Mouse (Mus musculus): Measurements from ENCODE around the gene Ctrl.

Ctrl gene

DNA sequence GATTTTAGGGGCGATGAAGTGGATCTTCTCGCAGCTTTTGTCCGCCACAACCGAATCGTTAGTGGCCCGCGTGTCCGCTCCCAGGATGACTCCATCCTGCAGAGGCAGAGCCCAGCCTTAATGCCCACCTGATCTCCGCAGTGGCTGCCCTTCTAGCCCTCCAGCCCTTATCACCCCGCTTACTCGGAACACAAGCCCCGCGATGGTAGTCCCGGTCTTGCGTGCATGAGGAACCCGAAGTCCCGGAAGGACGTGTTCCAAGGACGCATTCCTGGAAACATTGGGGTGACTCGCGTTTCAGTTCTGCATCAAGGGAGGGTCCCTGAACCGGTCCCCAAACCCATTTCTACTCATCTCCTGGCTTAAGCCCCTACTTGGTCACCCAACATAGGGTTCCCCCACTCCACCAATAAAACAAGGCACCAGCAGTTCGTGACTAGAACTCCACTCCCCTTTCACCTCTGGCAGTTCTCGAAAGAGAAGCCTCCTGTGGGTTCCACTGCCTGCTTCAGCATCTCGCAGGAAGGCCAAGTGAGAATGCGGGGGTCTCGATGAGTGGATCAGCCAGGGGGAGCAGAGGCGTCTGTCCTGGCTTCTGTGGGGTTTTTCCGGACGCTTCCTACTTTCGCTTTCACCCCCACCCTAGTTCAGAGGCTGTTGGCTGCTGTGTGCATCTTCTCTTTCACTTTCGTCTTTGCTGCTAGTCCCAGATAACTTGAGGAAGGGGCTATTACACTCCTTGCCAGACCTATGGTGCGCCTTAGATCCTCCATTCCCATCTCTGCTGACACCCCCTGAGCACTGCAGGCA lies 4.0 kb upstream of the Ctrl start:
- DNase-seq (ENCODE audit: low spot score in 2 of 2), result peak; percentile 67 to 70

DNA sequence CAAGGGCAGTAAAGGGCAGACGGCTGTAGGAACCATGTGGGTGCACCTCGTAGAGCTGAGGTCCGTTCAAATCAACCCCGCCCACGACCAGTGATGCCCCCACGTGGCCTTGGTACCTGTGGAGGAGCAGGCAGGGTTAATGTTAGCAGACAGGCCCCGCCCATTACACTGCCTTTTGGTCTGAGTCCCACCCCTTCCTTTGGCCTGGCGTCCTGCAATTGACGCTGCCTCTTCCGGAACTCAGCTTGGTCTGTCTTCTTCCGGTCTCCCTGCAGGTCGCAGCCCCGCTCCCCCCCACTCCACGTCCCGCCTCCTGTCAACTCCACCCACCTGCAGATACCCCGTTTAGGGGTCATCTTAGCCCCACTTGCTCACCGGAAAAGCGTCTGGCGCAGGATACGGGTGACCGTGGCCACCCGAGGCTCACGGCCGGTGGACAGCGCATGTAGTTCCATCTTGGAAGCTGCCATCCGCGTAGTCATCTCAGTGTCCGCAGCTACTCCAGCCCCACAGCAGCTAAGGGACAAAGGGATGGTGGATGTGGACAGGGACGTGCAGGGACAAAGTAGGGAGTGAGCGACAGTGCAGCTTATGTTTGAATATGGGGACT lies 3.3 kb upstream of the Ctrl start:
- DNase-seq (ENCODE audit: low spot score in 2 of 2), result peak; percentile 91

DNA sequence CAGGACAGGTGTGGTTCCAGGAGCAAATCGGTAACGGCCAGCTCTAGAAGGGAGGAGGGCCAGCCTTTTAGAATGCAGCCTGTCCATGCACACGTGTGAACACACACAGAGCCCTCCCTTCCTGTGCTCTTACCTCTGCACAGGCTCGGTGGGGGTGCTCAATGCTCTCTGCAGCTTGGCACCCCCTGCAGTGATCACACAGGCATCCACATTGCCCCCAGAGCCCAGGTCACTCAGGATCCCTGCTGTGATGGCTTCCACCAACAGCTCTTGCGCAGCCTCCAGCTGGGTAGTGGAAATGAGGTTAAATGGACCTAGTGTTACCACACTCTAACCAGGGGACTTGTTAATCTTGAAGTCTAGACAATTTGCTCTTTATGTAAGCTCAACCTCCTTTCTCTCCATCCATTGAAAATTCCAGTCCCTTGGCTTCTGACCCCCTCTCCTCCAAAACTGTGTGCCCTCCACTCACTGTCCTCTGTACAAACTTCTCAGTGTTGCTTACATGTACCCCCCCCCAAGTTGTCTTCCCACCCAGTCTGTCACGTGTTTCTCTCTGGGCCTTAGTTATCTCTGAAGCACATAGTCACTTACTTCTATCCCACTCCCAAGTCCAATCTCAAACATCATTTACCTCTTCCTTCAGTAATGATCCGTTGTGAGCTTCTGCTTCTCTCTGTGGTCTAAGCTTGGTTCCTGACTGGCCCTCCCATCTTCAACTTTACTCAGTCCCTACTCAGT lies 2.4 kb upstream of the Ctrl start:
- no peak for DNase-seq (ENCODE audit: low spot score in 2 of 2)

DNA sequence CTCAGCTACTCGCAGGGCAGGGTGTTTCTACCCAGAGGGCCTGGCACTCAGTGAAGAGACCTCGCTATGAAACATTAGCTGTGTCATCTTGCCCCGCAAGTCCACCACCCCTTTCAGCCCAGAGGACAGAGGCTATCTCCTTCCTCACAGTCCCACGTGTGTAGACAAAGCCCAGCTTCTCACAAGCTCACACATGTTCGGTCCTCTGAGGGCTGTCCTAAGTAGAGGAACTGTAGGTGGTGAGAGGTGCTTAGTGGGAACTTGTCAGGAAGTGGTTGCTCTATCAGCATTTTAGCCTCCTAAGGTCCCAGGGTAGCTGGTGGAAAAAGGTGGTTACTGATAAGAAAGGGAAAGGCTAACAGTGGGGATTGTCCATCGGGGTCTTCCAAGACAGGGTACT lies 1.4 kb upstream of the Ctrl start:
- no peak for DNase-seq (ENCODE audit: low spot score in 2 of 2)

DNA sequence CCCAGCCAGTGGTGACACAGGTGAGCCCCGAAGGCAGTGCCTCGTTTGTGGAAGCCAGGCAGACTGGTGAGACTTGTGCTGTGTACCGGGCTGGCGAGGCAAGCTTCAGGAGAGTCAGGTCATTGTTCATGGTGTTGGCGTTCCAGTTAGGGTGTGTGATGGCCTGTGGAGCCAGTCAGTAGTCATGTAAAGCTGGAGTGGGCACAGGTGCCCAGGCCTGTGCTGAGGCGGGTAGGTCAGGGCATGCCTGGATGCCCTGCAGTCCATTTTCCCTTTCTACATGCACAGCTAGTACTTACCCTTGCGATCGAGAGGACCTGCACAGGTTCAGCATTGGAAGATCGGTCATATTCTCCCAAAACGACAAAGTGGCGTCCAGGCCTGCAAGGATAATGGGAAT lies 1.1 kb downstream of the Ctrl start:
- no peak for DNase-seq (ENCODE audit: low spot score in 2 of 2)

DNA sequence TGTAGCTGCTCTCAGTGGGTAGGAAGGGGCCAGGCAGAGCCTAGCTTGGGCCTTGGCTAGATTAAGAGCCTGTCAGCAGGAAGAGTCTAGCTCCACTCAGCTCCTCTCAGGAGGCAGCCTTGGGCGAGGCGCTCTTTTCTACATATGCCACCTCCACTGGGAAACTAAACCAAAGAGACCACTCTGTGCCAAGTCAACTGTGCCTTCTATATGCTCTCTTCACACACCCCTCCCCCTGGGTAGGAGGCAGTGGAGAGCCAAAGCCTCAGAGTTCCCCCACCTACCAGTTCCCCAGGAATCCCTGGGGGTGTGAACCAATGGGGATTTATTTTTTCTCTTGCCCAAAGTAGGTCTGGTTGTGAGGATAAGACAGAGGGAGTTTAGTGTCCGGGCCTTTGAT lies 2.4 kb downstream of the Ctrl start:
- no peak for DNase-seq (ENCODE audit: low spot score in 2 of 2)

DNA sequence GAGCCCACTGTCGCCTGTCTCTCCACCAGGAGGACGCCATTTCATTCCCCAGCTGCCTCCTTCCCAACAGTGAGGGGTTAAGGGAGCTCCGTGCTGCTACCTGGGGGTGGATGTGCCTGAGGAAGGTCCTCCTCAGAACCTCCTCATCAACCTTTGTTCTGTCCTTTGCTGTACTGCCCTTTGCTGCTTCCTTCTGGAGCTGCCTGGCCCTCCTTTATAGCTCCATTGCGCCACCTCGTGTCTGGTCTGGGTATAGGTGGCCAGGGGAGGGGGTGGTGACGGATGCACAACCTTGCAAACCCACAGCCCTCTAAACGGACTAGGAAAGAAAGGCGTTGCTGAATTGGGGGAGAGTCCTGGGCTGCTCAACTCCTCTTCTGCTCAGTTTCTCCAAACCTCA lies 3.1 kb downstream of the Ctrl start:
- peak; percentile 73 to 78 for DNase-seq (ENCODE audit: low spot score in 2 of 2)

DNA sequence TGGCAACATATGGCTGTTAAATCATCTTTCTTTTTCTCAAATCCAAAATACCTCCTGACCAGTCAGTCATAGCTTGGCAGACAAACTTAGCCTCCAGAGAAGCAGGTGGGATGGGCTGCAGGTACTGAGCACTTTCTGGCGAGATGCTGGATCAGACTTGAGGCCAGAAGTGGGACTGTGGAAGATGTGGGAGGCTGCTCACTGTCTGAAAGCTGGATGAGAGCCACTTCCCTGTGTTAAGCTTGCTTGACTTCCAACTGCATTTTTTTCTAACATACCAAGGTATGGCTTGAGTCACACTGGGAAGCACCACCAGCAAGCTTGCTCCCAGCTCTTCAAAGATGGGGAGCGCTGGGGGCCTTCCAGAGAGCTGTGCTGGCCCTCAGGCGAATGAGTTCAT lies 8.5 kb downstream of the Ctrl start:
- DNase-seq (ENCODE audit: low spot score in 2 of 2), result no peak

DNA sequence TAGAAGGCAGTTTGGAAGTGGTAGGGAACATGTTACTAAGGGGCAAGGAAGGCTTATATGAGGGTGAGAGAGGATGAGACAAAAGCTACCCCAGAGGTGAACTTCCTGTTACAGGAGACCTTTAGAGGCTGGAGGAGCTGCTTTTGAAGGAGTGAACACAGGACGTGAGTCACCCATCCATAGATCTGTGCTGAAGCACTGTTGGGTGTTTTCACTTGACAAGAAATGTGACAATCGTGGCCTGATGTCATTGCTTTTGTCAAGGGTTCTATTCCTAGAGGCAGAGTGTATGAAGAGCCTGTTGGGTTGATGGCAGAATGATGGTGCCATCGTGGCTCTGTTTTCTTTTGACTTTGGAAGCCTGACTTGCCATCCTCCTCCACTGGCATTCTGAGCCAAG lies 14.3 kb downstream of the Ctrl start:
- no peak for DNase-seq (ENCODE audit: low spot score in 2 of 2)

DNA sequence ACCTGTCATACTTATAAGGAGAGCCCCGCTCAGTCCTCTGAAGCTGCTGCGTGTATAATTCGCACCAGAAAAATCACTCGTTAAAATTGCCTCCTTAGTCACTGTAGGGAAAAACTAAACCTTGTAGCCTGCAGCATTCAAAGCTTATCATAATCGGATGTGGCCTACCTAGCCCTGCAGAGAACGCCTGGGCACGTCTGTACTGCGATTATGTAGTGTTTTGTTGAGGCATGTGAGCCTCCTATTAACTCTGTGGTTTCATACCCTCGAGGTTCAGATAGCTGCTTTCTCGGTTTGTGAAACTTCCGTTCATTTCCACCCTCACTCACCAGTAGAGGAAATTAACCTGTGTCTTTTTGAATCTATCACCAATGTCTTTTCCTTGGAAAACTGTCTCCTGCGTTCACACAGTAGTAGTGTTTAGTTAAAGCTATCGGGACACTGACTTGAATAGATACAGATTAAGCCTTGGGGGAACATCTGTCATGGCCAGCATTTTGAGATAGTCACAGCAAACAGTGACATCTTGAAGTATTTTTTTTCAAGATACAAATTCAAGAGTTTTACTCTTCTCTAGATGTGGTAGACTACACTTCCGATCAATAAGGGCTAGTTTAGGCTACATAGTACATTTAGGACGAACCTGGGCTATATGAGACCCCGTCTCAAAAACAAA lies 32.6 kb downstream of the Ctrl start:
- DNase-seq (ENCODE audit: low spot score in 2 of 2), result peak in 1 of 2 experiments; percentile 25

DNA sequence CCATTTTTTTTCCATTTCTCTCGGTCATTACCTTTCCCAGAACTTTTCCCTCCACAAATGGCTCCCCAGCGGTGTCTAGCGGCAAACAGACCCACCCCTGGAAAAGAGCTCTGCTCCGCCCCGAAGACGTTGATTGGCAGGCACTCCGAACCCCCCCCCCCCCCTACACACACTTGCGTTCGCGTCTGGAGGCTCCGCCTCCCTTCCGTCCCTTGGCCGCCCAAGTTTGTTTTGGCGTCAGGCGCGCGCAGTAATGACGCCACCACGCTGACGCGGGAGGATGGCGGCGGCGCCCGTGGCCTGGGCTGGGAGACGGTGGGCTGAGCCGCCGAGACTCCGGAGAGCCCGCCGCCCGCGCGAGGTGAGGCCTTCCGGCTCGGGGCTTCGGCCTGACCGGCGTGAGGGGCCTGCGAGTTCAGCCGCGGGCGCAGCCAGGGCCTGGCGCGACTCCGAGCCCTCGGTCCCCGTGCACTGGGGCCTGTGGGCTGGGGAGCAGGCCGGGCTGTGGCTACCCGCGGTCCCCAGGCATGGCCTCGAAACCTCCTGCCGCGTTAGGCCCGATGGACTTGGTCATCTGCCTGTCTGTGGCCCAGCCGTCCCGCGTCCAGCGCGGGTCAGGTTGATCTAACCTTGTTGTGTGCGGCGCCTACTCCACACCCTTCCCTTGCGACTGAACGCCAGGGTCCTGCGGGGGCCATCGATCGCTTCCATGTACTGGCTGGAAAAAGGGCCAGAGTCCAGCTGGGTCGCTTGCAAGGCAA lies 33.3 kb downstream of the Ctrl start, which contains the start of gene Pskh1:
Gene Pskh1 (plus strand): TSS at position 262 of the 761 bp plus-strand sequence.
- peak; percentile 89 to 90 for DNase-seq (ENCODE audit: low spot score in 2 of 2)

DNA sequence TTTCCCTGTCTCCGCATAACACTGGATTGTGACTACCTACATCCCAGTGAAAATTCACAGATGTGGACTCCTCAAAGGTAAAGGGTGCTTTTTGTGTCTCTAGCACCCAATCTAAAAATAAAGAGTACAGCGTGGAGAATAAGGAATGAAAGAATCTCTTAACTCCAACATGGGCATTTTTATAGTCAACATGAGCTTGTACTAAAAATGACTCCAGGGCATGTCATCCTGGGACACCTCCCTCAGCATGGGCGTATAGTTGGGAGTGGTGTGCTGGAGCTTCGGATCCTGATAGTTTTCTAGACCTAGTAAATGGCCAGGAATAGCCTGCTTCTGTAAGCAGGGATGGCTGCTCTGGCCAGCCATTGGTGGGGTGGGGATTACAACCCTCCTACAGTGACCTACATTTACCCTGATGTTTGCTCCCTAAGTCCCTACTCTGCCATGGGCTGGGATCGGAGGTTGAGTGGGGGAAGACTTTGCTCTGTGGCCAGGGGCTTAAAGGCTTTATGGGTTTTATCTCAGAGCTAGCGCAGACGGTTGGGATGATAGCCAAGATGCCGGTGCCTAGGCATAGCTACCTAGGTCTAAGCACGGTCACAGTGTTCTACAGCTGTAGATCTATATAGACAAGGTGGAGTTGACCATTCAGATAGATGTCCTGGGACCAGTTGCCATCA lies 35.7 kb downstream of the Ctrl start:
- DNase-seq (ENCODE audit: low spot score in 2 of 2), result no peak

DNA sequence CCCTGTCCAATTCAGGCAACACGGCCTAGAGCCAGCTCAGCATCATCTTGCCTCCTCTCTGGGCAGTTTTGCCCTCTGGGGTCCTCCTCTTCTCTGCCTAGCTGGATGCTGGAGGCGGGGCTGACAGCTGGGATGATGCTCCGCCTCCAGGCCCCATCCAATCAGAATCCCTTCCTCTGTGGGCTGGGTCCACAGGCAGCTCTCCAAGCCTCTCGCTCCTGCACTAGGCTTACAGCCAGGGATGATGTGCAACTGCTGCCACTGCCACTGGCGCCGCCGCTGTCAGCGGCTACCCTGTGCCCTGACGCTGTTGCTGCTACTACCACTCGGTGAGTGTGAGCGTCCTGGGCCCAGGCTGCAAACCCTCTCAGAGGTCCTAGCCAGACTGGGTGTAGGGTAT lies 40.3 kb downstream of the Ctrl start, which contains the start of gene Nrn1l:
Gene Nrn1l (plus strand): TSS at position 229 of the 400 bp plus-strand sequence.
- no peak for DNase-seq (ENCODE audit: low spot score in 2 of 2)

DNA sequence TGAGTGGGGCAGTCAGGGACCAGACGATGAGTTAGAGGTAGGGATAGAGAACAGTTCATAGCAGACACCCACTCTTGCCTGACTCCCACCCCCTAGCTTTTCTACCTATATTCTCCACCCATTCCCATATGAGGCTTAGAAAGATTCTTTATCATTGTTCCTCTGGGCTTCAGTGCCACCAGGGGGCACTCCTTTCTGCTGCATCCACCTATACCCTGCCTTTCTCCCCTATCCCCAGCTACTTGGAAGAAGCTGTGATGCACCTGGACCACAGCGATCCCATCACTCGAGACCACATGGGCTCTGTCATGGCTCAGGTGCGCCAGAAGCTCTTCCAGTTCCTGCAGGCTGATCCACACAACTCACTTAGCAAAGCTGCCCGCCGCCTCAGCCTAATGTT lies 41.2 kb downstream of the Ctrl start:
- no peak for DNase-seq (ENCODE audit: low spot score in 2 of 2)

DNA sequence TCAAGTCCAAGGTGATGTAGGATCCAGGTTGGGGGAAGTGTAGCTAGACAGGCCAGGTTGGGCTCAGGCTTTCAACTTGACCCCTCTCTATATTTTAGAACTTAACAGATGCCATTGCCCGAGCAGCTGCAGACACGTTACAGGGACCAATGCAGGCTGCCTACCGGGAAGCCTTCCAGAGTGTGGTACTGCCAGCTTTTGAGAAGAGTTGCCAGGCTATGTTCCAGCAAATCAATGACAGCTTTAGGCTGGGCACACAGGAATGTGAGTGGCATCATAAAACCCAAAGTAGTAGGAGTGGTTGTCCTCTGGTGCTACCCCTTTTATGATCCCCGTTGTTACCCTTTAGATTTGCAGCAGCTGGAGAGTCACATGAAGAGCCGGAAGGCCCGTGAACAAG lies 42.8 kb downstream of the Ctrl start:
- no peak for DNase-seq (ENCODE audit: low spot score in 2 of 2)

DNA sequence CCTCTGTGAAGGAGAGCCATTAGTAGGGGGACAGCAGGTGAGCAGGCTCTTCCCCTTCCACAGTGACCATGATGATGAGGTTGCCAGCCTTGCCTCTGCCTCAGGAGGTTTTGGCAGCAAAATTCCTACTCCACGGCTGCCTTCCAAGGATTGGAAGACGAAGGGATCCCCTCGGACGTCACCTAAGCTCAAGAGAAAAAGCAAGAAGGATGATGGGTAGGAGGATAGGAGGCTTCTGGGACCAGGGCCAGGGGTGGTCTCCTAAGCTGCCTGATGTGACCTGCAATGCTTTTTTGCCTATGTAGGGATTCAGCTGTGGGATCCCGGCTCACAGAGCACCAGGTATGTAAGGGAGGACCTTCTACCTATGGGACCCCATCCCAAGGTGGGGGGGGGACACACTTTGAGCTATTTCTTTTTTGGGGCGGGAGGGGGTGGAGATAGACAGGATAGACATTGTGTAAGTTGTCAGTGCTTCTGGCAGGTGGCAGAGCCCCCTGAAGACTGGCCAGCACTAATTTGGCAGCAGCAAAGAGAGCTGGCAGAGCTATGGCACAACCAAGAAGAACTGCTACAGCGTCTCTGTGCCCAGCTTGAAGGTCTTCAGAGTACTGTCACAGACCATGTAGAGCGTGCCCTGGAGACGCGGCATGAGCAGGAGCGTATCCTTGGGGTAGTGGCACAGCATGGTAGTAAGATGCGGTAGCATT lies 43.8 kb downstream of the Ctrl start:
- DNase-seq (ENCODE audit: low spot score in 2 of 2), result no peak
